Mouse (Mus musculus) frontal cortex, postnatal 36 days (tissue): Measurements from ENCODE around the gene Heatr5a.

Experiments
- DNase-seq, 2 experiments: peaks; one replicate each; pipeline ENCODE4 v3.0.0; 2022; ENCODE audit warnings: low spot score in 2 of 2

Heatr5a gene

DNA sequence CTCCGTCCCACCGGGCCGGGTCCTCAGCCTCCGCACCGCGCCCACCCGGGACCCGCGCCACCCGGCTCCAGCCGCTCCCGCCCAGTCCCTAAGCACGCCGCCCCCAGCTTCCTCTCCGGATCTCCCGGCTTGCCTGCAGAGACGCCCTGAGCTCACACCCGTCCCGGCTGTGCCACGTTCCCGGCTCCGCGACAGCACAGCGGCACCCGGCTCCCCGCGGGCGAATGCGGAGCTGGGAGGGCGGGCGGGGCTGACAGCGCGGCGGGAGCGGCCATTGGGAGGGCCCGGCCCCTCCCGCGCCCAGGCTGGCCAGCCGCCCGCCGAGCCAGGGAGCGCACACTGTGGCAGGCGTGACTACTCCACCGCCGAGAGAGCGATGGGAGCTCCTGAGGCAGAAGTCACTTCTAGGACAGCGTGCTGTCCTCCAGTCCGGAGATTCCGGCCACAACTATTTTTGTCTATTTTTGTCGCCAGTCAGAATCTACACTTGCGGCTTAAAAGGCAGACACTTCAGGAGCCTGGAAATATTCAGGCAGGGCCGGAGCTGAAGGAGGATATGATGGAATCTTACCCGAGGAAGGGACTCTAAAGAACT lies at the start of gene Heatr5a:
Gene Heatr5a, minus strand, starts transcription at position 252 of the 595 bp plus-strand sequence.
- DNase-seq: peak; percentile 86 to 87

DNA sequence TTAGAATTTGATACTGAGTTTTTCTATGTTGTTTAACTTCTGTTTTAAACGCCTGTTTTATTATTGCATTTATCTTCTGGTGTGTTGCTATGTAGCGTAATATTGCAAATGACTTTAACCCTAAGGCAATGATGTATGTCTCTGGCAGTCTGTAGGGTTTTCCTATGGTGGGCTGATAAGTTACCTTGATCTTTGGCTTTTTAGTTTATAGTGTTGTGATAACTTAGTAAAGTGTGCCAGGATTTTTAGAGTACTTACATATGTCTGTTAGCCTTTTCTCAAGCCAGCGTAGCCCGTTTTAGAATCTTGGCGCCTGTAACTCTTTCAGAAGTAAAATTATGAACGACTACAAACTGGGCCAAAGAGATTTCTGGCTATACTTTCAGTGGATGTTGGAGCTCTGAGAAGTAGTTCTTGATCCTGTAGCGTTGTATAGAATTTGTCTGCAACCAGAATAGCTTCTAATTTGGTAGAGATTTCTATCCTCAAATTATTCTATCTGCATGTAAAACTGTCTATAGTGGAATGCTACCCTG lies 43.4 kb upstream of the Heatr5a start:
- DNase-seq: no peak

DNA sequence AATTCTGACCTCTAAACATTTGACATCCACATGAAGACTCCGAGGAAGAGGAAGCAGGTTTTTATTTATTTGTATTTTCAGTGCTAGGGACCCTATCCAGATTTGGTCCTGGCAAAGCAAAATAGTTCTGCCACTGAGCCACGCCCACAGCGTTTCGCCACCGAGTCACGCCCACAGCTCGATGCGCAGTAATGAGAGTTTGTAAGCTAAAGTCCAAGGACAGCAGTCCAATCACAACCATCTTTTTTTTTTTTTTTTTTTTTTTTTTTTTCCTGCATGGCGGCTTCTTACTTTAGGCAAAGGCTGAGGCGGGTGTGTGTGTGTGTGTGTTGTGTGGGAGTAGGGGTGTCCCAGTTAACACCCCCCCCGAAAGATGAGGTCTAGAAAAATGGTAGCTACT lies 42.9 kb upstream of the Heatr5a start:
- DNase-seq: no peak

DNA sequence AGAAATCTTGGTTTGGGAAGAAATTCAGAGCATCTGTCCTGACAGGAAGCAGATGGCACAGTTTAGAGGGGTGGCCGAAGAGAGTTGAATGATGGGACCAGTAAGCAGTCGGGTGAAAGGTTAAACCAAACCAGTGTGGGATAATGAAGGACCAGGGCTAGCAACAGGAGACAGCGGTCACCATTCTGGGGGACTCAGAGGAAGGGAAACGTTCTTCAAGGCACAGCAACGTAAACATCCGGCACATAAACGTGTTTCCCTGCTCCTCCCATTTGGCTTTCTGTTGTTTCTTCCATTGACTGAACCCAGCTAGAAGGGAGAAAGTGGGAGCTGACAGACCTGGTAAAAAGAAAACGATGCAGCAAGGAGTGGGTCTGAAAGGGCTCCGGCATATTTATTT lies 42.2 kb upstream of the Heatr5a start:
- DNase-seq: no peak

DNA sequence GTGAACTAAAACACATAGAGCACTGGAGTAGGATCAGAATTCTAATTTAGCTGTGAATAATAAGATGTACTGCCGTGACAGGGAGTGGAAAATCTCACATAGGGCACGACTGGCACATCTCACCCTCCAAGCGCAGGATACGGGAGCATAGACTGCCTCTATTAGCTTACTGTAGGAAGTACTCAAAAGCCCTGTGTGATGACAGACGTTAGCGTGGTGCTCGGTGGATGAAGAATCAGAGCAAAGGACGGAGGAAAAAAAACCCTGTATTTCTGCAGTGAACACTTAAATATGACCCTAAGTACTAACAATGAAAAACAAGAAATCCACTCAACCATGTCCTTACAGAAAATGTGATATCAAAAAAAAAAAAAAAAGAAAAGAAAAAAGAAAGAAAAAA lies 41.0 kb upstream of the Heatr5a start:
- DNase-seq: no peak

DNA sequence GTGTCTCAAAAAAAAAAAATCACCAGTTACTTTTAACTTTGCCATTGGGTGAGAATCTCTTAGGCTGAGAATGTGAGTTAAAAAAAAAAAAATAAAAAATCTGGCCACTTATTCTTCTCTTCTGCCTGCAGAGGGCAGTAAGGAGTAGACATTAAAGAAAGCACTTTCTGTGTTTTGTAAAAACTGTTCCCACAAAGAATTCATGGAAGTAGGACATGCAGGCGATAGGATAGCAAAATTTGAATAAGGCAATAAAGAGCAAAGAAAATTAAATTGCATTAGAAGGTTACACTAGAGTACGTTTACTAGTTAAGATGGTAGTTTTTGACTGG lies 39.5 kb upstream of the Heatr5a start:
- DNase-seq: no peak

DNA sequence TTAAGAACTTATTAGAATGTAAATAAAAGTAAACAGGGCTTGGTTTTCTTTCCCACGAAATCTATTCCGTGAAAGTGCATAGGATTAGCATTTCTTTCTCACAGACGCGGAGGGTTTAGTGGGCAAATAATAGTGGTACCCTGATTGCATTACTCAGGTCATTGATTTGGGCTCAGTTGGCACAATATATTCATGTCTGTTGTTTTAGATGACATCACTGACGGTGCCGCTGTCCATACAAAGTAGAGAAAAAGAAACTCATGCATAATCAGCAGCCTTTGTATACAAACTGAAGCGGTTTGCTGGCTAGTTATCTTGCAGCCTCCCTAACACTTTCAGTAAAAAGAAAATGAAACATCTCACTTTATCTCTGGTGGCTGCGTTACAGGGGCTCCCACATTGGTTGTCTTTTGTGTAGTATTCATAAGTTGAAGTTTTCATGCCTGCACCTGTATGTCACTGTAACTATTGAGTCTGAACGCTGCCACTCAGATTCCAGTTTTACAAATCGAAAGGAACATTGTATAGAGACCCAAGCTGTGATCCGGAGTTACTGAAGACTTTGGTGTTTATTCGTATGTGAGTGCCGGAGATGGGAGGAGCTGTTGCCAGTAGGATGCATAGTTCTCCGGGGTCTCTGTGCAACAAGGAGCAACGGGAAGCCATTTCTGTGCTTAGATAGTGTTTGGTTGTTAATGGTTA lies 39.0 kb upstream of the Heatr5a start:
- no peak for DNase-seq

DNA sequence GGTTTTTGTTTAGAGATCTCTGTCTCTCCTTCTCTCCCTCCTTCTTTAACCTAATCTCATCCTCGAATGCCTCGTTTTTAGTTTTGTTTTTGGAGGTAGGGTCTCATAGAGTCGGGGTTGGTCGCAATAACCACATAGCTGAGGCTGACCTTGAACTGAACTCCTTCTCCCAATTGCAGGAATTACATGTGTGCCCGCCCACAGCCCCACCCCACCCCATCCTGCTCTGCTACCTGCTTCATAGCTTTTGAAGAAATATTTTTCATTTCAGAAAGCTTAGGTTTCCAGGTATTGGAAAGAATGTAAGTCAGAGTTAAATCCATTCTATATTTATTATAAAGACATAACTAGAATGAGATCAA lies 35.5 kb upstream of the Heatr5a start:
- DNase-seq: no peak

DNA sequence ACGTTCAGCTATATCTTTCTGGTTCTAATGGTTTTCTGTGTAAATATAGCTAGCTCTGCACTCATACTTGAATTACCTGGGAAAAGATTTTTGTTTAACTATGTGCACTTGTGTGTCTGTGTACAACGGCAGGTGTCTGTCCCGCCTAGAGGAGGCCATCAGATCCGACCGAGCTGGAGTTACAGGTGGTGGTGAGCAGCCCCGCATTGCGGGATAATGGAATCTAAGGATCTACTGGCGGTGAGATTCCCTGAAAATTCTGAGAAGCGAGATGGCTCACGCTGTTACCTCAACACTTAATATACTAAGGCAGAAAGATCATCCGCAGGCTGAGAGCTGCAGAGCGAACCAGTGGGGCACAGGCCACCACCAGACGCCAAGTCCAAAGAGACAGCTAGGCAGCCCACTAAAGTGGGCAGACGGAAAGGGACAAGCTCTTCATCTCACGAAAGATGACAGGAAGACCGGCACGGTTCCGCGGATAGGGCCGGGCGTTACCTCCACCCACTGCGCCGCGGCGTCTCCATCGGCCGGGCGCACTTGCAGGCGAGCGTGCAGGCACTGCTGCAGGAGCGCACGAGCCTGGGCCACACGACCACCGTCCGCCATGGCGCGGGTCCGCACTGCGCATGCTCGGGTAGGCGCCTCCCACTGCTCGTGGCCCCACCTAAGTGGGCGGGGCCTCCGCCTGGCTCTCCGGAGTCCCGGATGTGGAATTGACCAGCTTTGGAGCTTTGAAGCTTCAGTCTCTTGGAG lies 34.9 kb upstream of the Heatr5a start, which contains the start of gene Dtd2:
Gene Dtd2, minus strand, starts transcription at position 625 of the 756 bp plus-strand sequence.
- DNase-seq: peak; percentile 90 to 93

DNA sequence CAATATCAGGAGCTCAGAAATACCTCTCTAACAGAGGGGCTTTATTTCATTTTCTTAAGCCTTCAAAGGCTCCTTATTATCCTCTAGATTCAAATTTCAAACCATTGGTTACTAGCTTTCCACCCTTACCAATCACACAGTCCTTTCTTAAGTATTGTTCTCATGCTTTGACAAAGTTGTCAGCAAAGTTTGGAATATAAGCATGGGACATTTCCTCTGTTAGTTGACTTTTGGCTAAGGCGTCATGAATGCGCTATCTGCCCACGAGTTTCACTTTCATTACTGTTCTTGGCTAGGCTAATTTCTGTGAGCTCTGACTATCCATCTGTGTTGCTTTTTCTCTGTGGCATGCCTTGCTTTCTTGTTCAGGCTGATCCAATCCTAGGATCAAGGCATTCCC lies 31.6 kb upstream of the Heatr5a start:
- no peak for DNase-seq

DNA sequence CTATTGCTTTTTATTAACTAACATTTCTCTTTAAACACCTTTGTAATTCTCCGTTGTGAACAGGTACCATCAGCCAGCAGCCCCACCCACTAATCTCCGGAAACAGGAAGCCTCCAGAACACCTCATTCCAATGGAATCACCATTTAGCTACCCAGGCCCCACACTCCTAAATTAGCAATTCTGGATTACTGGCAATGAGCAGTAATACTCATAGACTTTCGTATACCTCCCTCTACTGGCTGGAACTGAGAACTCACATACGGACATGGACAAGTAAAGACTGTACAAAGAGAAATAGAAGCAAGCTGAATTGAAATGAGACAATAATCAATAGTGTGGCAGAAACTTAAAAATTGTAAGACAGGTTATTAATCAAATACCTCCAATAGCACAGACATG lies 30.4 kb upstream of the Heatr5a start:
- peak; percentile 43 to 82 for DNase-seq

DNA sequence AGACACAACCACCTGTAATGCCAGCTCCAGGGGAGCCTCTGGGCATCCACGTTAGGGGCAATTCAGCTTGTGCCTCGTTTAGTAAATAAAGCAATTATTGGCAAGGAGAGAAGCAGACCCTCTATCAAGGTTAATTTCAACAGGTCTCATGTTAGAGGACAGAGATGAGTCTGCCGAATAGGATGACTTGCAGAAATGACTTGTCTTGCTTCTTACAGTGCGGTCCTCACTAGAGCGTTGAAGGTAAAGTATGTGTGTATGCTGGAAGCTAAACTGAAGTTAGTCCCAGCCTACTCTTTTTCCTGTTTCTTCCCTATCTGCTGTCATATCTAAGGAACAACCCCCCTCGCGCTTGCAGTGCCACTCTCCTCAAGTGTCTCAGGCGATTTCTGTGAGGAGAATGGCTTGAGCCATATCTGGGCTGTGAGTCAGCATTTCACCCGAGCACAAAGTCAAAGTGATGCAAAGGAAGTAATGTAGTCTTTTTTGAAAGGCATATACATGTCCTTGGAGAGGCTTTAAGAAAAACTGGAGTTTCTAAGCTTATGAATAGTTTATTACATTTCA lies 27.3 kb upstream of the Heatr5a start:
- DNase-seq: no peak

DNA sequence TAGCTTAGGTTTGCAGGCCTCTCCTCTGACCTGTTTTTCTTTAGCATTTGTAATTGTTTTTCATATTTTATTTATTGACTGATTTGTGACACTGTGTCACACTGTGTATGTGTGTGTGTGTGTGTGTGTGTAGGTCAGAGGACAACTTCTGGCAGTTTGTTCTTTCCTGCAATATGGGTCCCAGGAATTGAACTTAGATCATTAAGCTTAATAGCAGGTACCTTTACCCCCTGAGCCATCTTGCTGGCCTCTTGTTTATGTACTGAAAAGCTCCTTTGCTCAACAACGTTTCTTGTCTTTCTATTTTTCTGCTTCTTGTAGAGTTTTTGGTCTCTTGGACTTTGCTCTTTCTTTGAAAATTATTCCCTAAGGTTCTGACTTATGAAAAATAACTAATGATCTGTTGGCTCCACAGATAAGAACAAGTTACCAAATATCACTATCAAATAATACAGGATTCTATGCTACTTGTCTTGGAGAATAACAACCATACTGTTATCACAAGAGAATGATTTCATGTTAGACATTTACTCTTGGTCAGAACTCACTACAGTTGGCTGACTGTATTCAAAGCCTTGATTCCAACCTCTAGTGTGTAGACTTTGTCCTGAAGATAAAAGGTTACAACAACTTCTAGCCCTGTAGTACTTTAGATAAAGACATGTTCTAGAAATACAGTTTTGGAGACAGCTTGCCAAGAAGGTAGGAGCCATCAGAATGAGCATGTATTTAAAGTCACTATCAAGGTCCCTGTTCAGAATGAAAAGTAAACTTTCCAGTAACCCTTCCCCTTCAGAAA lies 24.8 kb upstream of the Heatr5a start:
- no peak for DNase-seq

DNA sequence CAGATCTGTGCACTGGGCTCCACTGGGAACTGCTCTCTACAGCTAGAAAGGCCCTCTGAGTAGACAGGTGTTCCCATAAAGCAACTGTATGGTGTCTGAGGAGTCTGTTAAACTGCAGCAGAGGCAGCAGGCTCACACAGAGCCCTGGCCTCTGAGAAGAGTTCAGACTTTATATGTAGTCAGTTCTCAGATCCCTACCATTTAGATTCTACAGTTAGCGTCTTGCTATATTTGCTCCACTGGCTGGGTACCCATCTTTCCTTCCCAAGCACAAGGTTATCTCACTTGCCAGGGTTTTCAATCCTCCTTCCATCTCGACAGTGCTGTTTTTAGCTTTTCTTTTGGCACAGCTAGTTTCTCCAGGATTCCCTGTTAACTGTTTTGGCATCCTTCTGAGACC lies 19.5 kb upstream of the Heatr5a start:
- no peak for DNase-seq

DNA sequence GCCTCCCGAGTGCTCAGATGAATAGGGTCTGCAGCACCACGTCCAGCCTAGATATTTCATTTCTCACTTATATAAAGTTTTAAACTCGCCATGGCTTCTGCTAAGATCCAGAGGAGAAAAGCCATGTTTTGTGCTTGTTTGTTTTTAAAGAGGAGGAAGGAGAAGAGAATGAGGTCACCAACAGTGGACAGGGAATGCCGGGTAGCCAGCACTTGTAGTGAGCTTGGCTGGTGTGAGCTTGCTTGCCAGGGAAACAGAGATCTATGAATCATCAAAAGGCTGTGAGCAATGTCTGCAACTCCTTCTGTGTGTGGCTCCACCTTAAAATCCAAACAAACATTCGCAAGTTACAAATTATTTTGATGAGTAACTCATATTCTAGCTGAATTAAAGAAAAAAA lies 17.4 kb upstream of the Heatr5a start:
- DNase-seq: no peak

DNA sequence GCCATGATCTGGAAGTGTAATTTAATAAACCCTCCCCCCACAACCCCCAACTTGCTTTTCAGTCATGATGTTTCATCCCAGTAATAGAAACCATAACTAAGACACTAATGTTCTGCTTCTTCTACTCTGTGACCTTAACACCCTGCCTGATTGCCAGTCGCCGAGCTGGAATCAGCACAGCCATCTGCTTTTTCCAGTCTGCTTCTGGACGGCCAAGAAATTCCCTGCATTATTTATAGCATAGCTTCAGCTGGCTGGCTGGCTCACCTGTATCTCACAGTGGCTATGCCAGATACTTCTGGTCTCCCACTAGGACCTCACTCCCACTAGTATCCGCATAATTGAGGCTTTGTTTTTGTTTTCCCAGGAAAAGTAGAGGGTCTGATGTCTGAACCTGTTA lies 14.7 kb upstream of the Heatr5a start:
- no peak for DNase-seq

DNA sequence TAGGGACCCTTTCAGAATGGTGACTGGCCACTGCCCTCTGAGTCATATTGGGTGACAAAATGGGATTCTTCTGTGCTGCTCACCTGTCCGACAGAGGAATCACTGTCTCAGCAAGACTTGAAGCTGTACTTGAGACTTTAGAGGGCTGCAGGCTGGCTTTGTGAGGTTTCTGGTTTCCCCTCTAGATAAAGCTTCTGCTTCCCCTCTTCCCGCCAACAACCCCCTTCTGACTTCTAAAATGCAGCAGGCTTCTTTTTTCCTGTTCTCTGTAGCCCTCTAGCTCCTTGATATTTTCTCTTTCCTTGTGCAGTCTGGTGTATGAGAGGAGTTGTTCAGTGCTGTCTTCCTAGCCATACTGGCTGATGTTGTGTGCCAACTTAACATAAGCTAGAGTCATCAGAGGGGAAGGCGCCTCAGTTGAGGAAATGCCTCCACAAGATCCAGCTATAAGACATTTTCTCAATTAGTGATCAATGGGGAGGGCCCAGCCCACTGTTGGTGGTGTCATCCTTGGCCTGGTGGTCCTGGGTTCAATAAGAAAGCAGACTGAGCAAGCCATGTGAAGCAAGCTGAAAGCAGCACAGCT lies 14.1 kb upstream of the Heatr5a start:
- DNase-seq: no peak

DNA sequence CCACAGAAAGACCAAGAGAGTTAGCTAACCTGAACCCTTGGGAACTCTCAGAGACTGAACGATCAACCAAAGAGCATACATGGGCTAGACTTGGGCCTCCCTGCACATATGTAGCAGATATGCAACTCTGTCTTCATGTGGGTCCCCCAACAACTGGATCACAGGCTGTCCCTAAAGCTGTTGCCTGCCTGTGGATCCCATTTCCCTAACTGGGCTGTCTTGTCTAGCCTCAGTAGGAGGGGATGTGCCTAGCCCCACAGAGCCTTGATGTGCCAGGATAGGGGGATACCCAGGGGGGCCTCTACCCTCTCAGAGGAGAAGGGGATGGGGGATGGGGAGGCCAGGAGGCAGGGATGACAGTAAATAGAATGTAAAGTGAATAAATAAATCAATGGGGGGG lies 12.5 kb upstream of the Heatr5a start:
- DNase-seq: no peak

DNA sequence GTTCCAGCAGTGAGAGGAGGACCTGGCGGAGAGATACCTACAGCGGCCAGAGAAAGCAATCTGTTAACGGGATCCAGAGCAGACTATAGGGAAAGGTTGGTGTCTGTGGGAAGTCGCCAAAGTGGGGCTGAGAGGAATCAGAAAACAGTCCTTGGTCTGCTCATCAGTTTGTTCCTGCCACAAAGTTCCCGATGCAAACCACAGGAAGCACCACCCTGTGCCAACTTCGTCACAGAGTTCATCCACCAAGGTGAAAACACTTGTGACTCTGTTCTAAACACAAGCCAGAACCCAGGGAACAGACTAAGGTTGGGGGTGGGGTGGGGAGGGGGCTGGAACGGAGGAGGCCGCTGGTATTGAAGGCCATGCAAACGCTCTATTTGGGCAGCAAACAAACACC lies 5.4 kb upstream of the Heatr5a start:
- no peak for DNase-seq

DNA sequence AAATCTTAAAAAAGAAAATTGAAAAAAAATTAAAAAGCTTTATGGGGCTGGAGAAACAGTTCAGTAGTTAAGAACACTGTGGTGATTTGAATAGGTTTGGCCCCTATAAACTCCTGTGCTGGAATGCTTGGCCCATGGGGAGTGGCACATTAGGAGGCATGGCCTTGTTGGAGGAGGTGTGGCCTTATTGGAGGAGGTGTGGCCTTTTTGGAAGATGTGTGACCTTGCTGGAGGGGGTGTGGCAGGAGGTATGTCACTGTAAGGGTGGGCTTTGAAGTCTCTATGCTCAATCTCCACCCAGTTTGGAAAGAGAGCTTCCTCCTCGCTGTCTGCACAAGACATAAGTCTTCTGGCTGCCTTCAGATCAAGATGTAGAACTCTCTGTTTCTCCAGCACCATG lies 3.3 kb upstream of the Heatr5a start:
- DNase-seq: no peak

DNA sequence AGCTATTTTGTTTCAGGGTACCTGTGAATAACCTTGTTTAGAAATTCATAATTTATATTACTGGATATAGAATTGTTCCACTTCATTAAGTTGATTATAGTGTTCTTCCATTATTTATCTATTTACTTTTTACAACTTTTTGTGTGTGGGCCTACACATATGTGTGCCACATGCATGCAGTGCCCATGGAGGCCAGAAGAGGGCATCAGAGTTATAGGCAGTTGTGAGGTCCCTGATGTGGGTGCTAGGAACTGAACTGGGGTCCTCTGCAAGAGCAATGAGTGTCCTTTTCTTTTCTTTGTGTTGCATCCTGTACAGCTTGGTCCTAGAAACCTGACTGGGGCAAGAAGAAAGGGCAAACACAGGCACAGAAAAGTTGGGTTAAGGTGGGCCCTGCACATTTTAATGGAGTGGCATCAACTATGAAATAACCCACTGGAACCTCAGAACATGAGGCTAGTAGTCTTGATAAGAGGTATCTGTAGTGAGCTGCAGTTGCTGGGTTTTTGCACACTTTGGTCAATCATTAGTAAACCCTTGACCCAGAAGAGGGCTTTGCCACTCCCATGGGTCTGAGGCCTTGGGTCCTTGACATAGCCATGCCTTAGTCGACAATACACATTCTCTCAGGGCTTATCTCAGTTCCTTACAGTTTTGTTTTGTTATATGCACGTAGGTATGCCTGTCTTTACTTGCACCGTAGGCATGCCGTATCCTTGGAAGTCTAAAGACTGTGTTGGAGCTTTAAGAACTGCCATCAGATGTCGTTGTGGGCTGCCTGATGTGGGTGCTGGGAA lies 1.3 kb upstream of the Heatr5a start:
- no peak for DNase-seq
